Mouse (Mus musculus) midbrain, postnatal 0 days (tissue): ENCODE results near the gene Ctrc. TPM values are rescaled to one million over a fixed set of nuclear protein-coding genes. Genes with fewer than 3 reads are reported as not detected.
A peak's percentile ranks its signal among the peaks of the same experiment; 100 is the strongest.

Source experiments
- ATAC-seq: fragments of 200-750 bp; cut with Nextera tagmentation; 2 replicates; pipeline ENCODE4 v1.8.0; 2017; ENCODE audit warnings: moderate number of reproducible peaks, mild to moderate bottlenecking, moderate TSS enrichment, moderate library complexity; ENCODE audit not compliant: low FRiP score
- DNase-seq: peaks from one replicate; pipeline ENCODE4 v3.0.0-alpha.2; 2015; ENCODE audit warnings: low spot score
- H3K27ac ChIP-seq: fragments of 300-500 bp; sonication (generic); 2 replicates; pipeline ENCODE4 v1.5.1; 2014; ENCODE audit warnings: low read depth, mild to moderate bottlenecking, low read length, mixed read lengths
- H3K27me3 ChIP-seq: fragments of 300-500 bp; sonication (generic); 2 replicates; pipeline ENCODE4 v1.6.1; 2014; ENCODE audit warnings: low read length, control low read depth, mixed read lengths; ENCODE audit not compliant: insufficient read depth
- H3K36me3 ChIP-seq: fragments of 300-500 bp; sonication (generic); 2 replicates; pipeline ENCODE4 v1.6.1; 2014; ENCODE audit warnings: low read length, control low read depth, mixed read lengths; ENCODE audit not compliant: insufficient read depth
- H3K4me1 ChIP-seq: fragments of 300-500 bp; sonication (generic); 2 replicates; pipeline ENCODE4 v1.6.1; 2014; ENCODE audit warnings: mild to moderate bottlenecking, control low read depth, antibody characterized with exemption, low read length, mixed read lengths; ENCODE audit not compliant: insufficient read depth
- H3K4me2 ChIP-seq: fragments of 300-500 bp; sonication (generic); 2 replicates; pipeline ENCODE4 v1.6.1; 2014; ENCODE audit warnings: low read depth, mild to moderate bottlenecking, low read length, mixed read lengths; ENCODE audit not compliant: poor library complexity, severe bottlenecking
- H3K4me3 ChIP-seq: fragments of 300-500 bp; sonication (generic); 2 replicates; pipeline ENCODE4 v1.5.1; 2014; ENCODE audit warnings: low read depth, mild to moderate bottlenecking, low read length, moderate library complexity
- H3K9ac ChIP-seq: fragments of 300-500 bp; sonication (generic); replicated peaks from 2 replicates; pipeline ENCODE4 v1.6.1; 2014; ENCODE audit warnings: mild to moderate bottlenecking, low read length, moderate library complexity, mixed read lengths; ENCODE audit not compliant: poor library complexity, severe bottlenecking
- H3K9me3 ChIP-seq: fragments of 300-500 bp; sonication (generic); 2 replicates; pipeline ENCODE4 v1.6.1; 2016; ENCODE audit warnings: low read length, control low read depth
- CTCF ChIP-seq: IDR thresholded peaks from 2 replicates; pipeline ENCODE4 v1.5.1; 2016; ENCODE audit warnings: antibody characterized with exemption, mild to moderate bottlenecking
- WGBS: fragments of 180-500 bp; shearing (Covaris S2); extraction: QIAGEN DNeasy Blood & Tissue Kit; methylation state at CpG from one replicate; pipeline ENCODE4 v1.1.7; 2014; 5-methylcytosine and 5-hydroxymethylcytosine counted together
- polyA plus RNA-seq: library from polyadenylated mRNA; unstranded; fragments of >200 nt; fragmentation: Nextera tagmentation; extraction: Ambion mirVana; gene quantifications from 2 replicates; pipeline ENCODE4 v1.2.1, GENCODE M21; 2015
- total RNA-seq: library from RNA; depleted of rRNA; stranded (reverse); fragments of >200 nt; gene quantifications from 2 replicates; pipeline ENCODE4 v1.2.3, GENCODE M21; 2014; rRNA removed

Gene Ctrc
- total RNA-seq, result not detected in 2 replicates
- polyA plus RNA-seq, result not detected in 2 replicates

DNA sequence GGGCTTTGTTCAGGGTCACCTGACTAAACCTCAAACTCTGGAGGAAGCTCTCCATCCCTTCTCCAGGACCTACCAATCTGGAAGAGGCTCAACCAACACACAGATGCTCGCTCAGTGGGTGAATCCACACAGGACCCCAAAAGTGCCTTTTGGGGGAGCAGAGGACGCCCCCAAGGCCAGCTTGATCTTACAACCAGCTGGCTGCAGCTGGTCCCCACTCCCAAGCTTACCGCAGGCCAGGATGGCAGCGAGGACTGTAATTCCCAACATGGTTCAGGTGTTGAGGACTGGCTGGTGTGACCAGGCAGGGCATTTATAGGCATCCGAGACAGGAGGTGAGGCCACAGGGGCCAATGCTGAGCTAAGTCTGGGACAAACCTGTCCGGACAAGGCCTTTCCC lies at the start of gene Ctrc:
Gene Ctrc (minus strand): TSS at position 361 of the 400 bp plus-strand sequence.
- H3K9me3 ChIP-seq, result no peaks in the 10 kb centered on the region
- H3K9ac ChIP-seq, result no peak within 1 kb of the TSS
- H3K4me1 ChIP-seq, result no peaks in the 10 kb centered on the region
- H3K27ac ChIP-seq, result no peak within 1 kb of the TSS
- H3K4me2 ChIP-seq, result no peak within 1 kb of the TSS
- ATAC-seq (no peak), DNase-seq (no peak)
- H3K36me3 ChIP-seq, result no peaks in the 10 kb centered on the region
- TF ChIP-seq CTCF, result no peak
- no peaks in the 10 kb centered on the region for H3K27me3 ChIP-seq
- H3K4me3 ChIP-seq, result no peak within 1 kb of the TSS
- WGBS, result 89% methylated on average over 6 of the region's 6 CpGs

DNA sequence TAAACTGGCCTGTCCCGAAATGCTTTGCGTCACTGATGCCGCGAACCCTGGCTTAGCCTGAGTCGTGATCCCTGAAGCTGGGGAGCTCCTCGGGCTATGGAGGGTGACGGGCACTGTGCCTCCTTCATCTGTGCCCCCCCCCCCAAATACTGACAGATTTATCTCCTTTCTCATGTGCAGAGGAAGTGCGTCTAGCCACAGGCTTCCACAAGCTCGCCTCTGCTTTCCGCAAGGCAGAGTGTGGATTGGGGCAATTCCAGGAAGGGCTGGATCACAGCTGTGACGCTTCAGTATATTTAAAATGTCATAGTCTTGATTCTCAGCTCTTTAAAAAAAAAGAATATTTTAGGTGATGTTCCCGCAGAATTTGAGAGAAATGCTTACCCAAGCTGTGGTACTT lies 49.6 kb upstream of the Ctrc start:
- Histone ChIP-seq H3K27me3 (no peaks in the 10 kb centered on the region), H3K9me3 (no peaks in the 10 kb centered on the region), H3K4me1 (no peaks in the 10 kb centered on the region), H3K4me3 (no peak overlapping the region), H3K9ac (no peak overlapping the region), H3K27ac (no peak overlapping the region), H3K4me2 (no peak overlapping the region), H3K36me3 (no peaks in the 10 kb centered on the region)
- no peak for TF ChIP-seq CTCF
- ATAC-seq, result no peak
- DNase-seq, result no peak
- WGBS, result 72% methylated on average over 12 of the region's 12 CpGs

DNA sequence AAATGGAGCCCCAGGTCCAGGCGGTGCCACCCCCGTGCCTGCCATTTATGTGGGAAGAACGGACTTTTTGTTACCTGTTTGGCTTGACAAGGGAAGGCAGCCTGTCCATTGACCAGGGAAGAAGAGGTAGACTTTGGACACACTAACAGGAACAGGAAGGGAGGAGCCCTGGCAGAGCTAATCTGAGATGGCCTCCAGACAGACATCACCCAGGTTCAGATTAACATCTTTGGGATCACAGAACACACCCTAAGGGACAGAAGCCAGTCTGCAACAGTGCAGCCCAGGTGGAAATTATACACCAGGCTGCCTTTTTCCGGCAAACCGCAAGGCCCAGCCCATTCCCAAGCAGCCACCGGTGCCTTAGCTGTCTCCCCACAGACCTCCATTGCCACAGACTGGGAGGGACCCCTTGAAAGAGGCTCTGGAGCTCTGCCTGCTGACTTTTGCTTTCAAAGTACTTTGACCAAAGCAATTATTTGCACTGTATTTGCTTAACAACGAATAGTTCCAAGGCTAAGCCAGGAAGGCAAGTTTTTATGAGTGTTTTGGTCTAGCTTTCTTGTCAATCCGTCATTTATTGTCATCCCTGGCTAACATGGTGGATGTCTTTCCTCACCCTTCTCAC lies 47.1 kb upstream of the Ctrc start:
- Histone ChIP-seq H3K27me3 (no peaks in the 10 kb centered on the region), H3K9ac (no peak overlapping the region), H3K27ac (no peak overlapping the region), H3K4me3 (no peak overlapping the region), H3K4me2 (no peak overlapping the region), H3K4me1 (no peaks in the 10 kb centered on the region), H3K36me3 (no peaks in the 10 kb centered on the region), H3K9me3 (no peaks in the 10 kb centered on the region)
- 87% methylated on average over 8 of the region's 8 CpGs for WGBS
- TF ChIP-seq CTCF, result no peak
- DNase-seq, result no peak
- ATAC-seq, result no peak

DNA sequence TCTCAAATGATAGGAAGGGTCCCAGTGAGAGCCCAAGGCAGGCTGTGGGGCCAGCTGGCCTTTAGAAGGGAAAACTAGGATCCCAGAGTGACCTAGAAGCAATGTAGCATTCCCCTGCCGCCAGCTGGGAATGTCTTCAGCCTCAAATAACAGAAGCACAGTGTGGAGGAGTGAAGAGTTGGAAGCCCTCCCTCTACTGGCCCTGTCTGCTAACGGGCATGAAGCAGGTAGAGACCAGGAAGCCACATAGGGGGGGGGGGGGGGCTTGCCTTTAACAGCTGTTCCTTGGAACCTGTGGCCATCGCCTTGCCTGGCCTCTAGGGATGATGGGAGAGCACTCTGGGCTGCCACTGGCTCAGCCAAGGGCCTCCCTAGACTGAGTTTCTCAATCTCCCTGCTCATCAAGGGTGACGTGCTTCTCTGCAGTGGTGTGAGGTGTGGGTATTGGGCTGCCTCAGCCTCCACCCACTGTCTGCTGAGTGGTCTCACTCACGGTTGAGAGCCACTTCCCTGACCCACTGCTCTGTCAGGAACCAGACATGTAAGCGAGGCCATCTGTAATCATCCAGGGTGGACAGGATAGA lies 40.3 kb upstream of the Ctrc start:
- Histone ChIP-seq H3K36me3 (no peaks in the 10 kb centered on the region), H3K9me3 (no peaks in the 10 kb centered on the region), H3K4me1 (no peaks in the 10 kb centered on the region), H3K27ac (no peak overlapping the region), H3K9ac (no peak overlapping the region), H3K4me2 (no peak overlapping the region), H3K4me3 (no peak overlapping the region), H3K27me3 (no peaks in the 10 kb centered on the region)
- DNase-seq (no peak), ATAC-seq (no peak)
- 73% methylated on average over 6 of the region's 6 CpGs for WGBS
- peak; percentile 16; the same call in 1 of the 2 replicates for TF ChIP-seq CTCF

DNA sequence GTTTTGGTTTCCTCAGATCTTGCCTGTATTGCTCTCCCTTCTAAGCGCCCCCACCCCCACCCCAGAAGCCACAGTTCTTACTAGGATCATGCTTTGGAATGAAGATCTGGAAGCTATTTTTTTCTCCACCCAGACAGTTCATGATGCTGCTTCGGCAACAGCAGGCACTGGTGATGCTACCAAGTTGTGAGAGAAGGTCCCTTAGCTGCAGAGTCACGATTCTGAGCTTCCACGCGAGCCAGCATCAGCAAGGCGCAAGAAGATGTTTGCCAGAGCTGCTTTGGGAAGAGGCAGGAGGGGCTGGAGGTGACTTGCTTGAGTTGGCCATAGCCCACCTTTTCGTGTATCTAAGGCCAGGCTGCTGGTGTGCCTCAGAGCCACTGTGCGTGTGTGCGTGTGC lies 39.3 kb upstream of the Ctrc start:
- no peak for TF ChIP-seq CTCF
- Histone ChIP-seq H3K36me3 (no peaks in the 10 kb centered on the region), H3K9ac (no peak overlapping the region), H3K4me2 (no peak overlapping the region), H3K4me1 (no peaks in the 10 kb centered on the region), H3K27me3 (no peaks in the 10 kb centered on the region), H3K9me3 (no peaks in the 10 kb centered on the region), H3K4me3 (no peak overlapping the region), H3K27ac (no peak overlapping the region)
- no peak for ATAC-seq
- WGBS, result 88% methylated on average over 9 of the region's 9 CpGs
- no peak for DNase-seq

DNA sequence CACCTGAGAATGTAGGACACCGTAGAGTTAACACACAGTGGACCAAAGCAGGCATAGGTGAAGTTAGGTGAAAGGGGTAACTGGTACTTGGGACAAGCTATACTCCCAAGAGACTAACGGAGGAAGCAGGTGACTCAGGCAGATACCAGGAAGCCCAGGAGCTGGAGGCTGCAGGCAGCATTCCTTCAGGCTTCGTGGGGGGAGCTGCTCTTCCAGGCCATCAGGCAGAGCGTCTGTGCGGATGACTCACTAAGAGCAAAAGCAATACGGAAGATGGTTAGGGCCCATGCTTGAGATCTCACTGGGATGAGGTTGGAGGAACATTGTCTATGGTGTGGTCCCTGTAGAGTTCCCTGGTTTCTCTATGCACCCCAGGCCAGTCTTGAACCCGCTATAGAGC lies 36.7 kb upstream of the Ctrc start:
- Histone ChIP-seq H3K4me1 (no peaks in the 10 kb centered on the region), H3K36me3 (no peaks in the 10 kb centered on the region), H3K9me3 (no peaks in the 10 kb centered on the region), H3K4me2 (no peak overlapping the region), H3K4me3 (no peak overlapping the region), H3K27me3 (no peaks in the 10 kb centered on the region), H3K9ac (no peak overlapping the region), H3K27ac (no peak overlapping the region)
- ATAC-seq (no peak), DNase-seq (no peak)
- TF ChIP-seq CTCF, result no peak
- 85% methylated on average over 7 of the region's 7 CpGs for WGBS
